Mouse (Mus musculus): Measurements from ENCODE around the gene Vwa1. TPM values are rescaled to one million over a fixed set of nuclear protein-coding genes. Genes with fewer than 3 reads are reported as not detected.
A peak's percentile ranks its signal among the peaks of the same experiment; 100 is the strongest.
"Not testable (repeated sequence)": the region's sequence is repeated elsewhere in the genome, so short reads cannot be mapped to it uniquely, and the experiment has no call there.

Vwa1 gene
- total RNA-seq (2021): 1 to 10 TPM; 6.6 to 7.9 TPM
- long read RNA-seq, experiment 1, transcript Vwa1-201 (4 exons, 3,623 nt): major isoform, 28 of 32 reads
- long read RNA-seq, experiment 1, partial matches to known transcripts: 3 of 32 reads
- long read RNA-seq, experiment 1, other reads (novel, unspliced or antisense): 1 of 32 reads
- long read RNA-seq, experiment 2, transcript Vwa1-201 (4 exons, 3,623 nt): major isoform, 17 of 19 reads
- long read RNA-seq, experiment 2, partial matches to known transcripts: 0 of 19 reads
- long read RNA-seq, experiment 2, other reads (novel, unspliced or antisense): 2 of 19 reads

GRCm38 (mm10) chr4:155774280-155774754 lies at the start of gene Vwa1:
TSS of gene Vwa1 (minus strand) at chr4:155774698.
- peak; percentile 93 for DNase-seq

- DNase-seq: no peak
These were observed 48.9 kb upstream of the Vwa1 start for GRCm38 (mm10) chr4:155823443-155823842.

DNA sequence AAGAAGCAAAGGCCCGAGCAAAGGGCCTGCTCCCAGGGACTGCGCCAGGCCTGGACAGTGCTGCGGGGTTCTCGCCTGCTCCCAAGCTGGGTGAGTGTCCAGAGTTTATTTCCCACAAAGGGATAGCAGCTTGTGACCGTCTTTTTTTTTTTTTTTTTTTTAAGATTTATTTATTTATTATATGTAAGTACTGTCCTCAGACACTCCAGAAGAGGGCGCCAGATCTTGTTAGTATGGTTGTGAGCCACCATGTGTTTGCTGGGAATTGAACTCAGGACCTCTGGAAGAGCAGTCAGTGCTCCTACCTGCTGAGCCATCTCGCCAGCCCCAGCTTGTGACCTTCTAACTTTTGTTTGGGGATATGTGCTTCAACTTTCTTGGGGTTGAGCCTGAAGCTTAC lies 46.5 kb upstream of the Vwa1 start:
- no peak for DNase-seq

GRCm38 (mm10) chr4:155817533-155817932 lies 43.0 kb upstream of the Vwa1 start:
- no peak for DNase-seq

- peak; percentile 57 for DNase-seq
These were observed 38.2 kb upstream of the Vwa1 start for GRCm38 (mm10) chr4:155812665-155813181.

GRCm38 (mm10) chr4:155811929-155812664 lies 37.6 kb upstream of the Vwa1 start, which contains the start of gene Ccnl2:
TSS of gene Ccnl2 (plus strand) at chr4:155812489.
- peak; percentile 95 for DNase-seq

GRCm38 (mm10) chr4:155807841-155808240 lies 33.3 kb upstream of the Vwa1 start:
- DNase-seq: no peak

DNA sequence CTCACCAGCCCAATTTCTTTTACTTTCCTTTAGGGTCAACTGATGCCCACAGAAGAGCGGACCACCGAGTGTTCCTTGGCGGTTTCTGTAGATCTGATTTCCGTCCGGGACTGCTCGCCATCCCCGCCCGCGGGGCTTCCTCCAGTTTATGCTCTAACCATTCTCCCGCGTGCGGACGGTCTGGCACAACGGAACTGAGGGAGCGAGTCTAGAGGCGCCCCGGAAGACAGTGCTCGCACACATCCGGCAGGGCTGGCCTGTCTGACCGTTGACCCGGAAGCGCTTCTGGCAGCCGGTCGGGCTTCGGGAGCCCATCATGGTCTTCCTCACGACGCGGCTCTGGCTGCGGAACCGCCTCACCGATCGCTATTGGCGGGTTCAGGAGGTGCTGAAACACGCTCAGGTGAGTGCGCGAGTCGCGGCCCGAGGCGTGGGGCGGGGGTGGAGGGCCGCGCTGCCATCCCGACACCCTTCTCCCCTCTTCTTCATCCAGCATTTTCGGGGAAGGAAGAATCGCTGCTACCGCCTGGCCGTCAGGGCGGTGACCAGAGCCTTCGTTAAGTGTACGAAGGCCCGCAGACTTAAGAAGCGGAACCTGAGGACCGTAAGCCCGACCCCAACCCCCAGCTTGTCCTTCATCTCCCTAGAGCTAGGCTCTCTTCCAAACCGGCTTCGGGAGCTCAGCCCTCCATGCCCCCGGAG lies 29.0 kb upstream of the Vwa1 start:
- DNase-seq: peak; percentile 97

DNA sequence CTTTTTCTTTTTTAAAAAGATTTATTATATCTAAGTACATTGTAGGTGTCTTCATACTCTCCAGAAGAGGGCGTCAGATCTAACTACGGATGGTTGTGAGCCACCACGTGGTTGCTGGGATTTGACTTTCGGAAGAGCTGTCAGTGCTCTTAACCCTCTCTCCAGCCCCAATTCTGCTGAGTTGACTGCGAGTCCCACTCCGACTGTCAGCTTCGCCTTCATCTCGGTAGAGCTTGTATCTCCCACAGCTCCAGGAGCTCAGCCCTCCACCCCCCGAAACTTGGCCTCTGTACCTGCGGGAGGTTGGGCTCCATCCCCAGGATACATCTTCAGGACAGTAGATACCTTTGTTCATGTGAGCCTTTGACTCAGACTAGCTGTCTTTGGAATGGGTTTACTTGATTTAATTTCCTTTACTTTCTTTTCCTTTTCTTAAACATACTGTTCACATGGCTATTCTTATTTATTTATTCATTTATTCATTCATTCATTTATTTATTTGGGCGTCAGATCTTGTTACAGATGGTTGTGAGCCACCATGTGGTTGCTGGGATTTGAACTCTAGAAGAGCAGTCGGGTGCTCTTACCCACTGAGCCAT lies 28.3 kb upstream of the Vwa1 start, which contains the start of gene Mrpl20:
Gene Mrpl20, plus strand, starts transcription at position 138 of the 599 bp plus-strand sequence.
- no peak for DNase-seq

GRCm38 (mm10) chr4:155802075-155802474 lies 27.6 kb upstream of the Vwa1 start:
- DNase-seq: no peak

GRCm38 (mm10) chr4:155793730-155794129 lies 19.2 kb upstream of the Vwa1 start:
- no peak for DNase-seq

GRCm38 (mm10) chr4:155791240-155791933 lies 16.9 kb upstream of the Vwa1 start:
- DNase-seq: no peak

- DNase-seq: no peak
These were observed 16.2 kb upstream of the Vwa1 start for GRCm38 (mm10) chr4:155790650-155791161.

- DNase-seq: no peak
These were observed 15.6 kb upstream of the Vwa1 start, which contains the start of gene Ankrd65 for GRCm38 (mm10) chr4:155790021-155790489. TSS of gene Ankrd65 (plus strand) at chr4:155790439.

DNA sequence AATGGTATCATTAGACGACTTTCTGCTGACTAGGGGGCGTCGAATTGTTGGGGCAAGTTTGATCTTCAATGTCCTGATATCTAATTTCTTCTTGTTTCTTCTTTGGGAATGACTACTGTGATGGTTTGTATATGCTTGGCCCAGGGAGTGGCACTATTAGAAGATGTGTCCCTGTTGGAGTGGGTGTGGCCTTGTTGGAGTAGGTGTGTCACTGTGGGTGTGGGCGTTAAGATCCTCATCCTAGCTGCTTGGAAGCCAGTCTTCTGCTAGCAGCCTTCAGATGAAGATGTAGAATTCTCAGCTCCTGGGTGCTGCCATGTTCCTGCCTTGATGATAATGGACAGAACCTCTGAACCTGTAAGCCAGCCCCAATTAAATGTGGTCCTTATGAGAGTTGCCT lies 14.3 kb upstream of the Vwa1 start:
- DNase-seq: not testable (repeated sequence)

- no peak for DNase-seq
These were observed 13.8 kb upstream of the Vwa1 start for GRCm38 (mm10) chr4:155788300-155788699.

DNA sequence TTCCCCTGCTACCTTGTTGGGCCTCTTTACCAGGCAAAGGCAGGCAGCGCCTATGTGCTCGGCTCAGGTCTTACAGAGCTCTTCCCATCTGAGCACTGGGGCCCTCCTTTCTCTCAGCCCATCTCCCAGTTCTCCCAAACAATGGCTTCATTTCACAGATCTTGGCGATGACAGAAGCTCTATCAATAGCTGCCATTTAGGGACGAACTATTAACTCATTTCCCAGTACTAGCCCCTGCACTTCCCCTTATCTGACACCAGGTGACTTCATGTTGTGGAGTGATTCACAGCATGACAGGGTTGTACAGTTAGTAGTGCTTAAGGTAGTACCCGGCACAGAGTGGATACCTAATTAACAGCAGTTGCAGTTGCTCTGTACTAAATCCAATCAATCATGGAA lies 11.3 kb upstream of the Vwa1 start, which contains the start of gene Tmem88b:
Gene Tmem88b, minus strand, starts transcription at position 56 of the 400 bp plus-strand sequence.
- DNase-seq: no peak

GRCm38 (mm10) chr4:155785246-155785645 lies 10.7 kb upstream of the Vwa1 start:
- no peak for DNase-seq

- DNase-seq: peak; percentile 86
These were observed 9.7 kb upstream of the Vwa1 start for GRCm38 (mm10) chr4:155784081-155784701.

DNA sequence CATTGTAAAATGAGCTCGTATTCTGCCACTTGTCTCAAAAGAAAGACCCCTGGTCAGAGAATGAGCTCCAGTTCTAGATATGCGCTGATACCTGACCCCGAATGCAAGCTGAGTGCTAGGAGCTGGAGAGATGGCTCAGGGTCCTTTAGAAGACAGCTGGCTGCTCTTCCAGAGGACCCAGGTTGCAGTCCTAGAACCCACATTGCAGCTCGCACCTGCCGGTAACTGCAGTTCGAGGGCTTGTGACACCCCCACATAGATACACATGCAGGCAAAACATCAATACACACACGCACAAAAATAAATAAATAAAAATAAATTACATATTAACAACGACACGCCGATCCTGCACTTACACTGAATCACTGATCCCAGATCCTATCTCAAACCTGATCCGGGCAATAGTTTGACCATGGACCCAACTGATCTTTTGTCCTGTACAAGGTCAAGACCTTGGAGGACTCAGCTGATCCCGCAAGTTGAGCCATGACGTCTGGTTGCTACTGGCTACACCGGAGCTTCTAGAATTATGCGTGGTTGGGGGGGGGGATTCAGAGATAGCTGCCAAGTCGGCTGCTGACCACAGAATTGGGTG lies 9.1 kb upstream of the Vwa1 start:
- no peak for DNase-seq
